Mouse (Mus musculus): ENCODE measurements at regions not wholly inside any gene's neighbourhood (a gene's known extent, or its start where the extent isn't known, plus 50 kb on each side); places are given as distances from the start of the nearest gene placed in this dataset.

GRCm38 (mm10) chr6:6362678-6363354 lies 145.8 kb upstream of the Slc25a13 start:
- no peak for TF ChIP-seq CTCF (IDR thresholded peaks at IDR 0.05; ENCODE audit: borderline replicate concordance, insufficient read depth, low read length)
- TF ChIP-seq POLR2A (IDR thresholded peaks at IDR 0.05; ENCODE audit: low read depth, low read length): no peak
